Mouse (Mus musculus): ENCODE data around the gene Trpc4ap. TPM values are rescaled to one million over a fixed set of nuclear protein-coding genes. Genes with fewer than 3 reads are reported as not detected.
"Not testable (repeated sequence)": the region's sequence is repeated elsewhere in the genome, so short reads cannot be mapped to it uniquely, and the experiment has no call there.

Trpc4ap gene
- total RNA-seq, 2 experiments from 2014 or later: 147 to 153 TPM

GRCm38 (mm10) chr2:155720585-155720984, 28.4 kb upstream of the Trpc4ap start:
- H3K27ac ChIP-seq: no peak overlapping the region
- H3K4me3 ChIP-seq: no peak overlapping the region
- no peak for TF ChIP-seq CTCF (IDR thresholded peaks at IDR 0.05)
- no peak for DNase-seq (ENCODE audit: extremely low spot score in 1 of 2, low spot score in 2 of 2)
- intact Hi-C loops (cut with DNase I): no loop called here

GRCm38 (mm10) chr2:155717082-155717990, 25.2 kb upstream of the Trpc4ap start:
- TF ChIP-seq CTCF (IDR thresholded peaks at IDR 0.05): no peak
- H3K4me3 ChIP-seq: no peak overlapping the region
- no peak overlapping the region for H3K27ac ChIP-seq
- DNase-seq (ENCODE audit: extremely low spot score in 1 of 2, low spot score in 2 of 2): no peak
- intact Hi-C loops (cut with DNase I): no loop called here

GRCm38 (mm10) chr2:155710557-155710956, 18.4 kb upstream of the Trpc4ap start:
- intact Hi-C loops (cut with DNase I): no loop called here
- no peak for DNase-seq (ENCODE audit: extremely low spot score in 1 of 2, low spot score in 2 of 2)
- Histone ChIP-seq H3K27ac (no peak overlapping the region), H3K4me3 (no peak overlapping the region)
- no peak for TF ChIP-seq CTCF (IDR thresholded peaks at IDR 0.05)

GRCm38 (mm10) chr2:155707251-155707650, 15.1 kb upstream of the Trpc4ap start:
- peak in 1 of 2 experiments; percentile 26 for DNase-seq (ENCODE audit: extremely low spot score in 1 of 2, low spot score in 2 of 2)
- Histone ChIP-seq H3K27ac (no peak overlapping the region), H3K4me3 (no peak overlapping the region)
- TF ChIP-seq CTCF (IDR thresholded peaks at IDR 0.05): no peak
- intact Hi-C loops (cut with DNase I): no loop called here

- no peak for TF ChIP-seq CTCF (IDR thresholded peaks at IDR 0.05)
- Histone ChIP-seq H3K4me3 (no peak overlapping the region), H3K27ac (no peak overlapping the region)
- intact Hi-C loops (cut with DNase I): no loop called here
- no peak for DNase-seq (ENCODE audit: extremely low spot score in 1 of 2, low spot score in 2 of 2)
Measured at GRCm38 (mm10) chr2:155703630-155704029, 11.4 kb upstream of the Trpc4ap start.

GRCm38 (mm10) chr2:155701399-155701919, 9.3 kb upstream of the Trpc4ap start:
- no peak for DNase-seq (ENCODE audit: extremely low spot score in 1 of 2, low spot score in 2 of 2)
- no peak overlapping the region for H3K27ac ChIP-seq
- H3K4me3 ChIP-seq: no peak overlapping the region
- no peak for TF ChIP-seq CTCF (IDR thresholded peaks at IDR 0.05)
- intact Hi-C loops (cut with DNase I): no loop called here

GRCm38 (mm10) chr2:155698443-155698842, 6.3 kb upstream of the Trpc4ap start:
- H3K27ac ChIP-seq; H3K4me3 ChIP-seq; intact Hi-C loops (cut with DNase I); DNase-seq (ENCODE audit: extremely low spot score in 1 of 2, low spot score in 2 of 2): not testable (repeated sequence)

GRCm38 (mm10) chr2:155696851-155697250, 4.7 kb upstream of the Trpc4ap start:
- Histone ChIP-seq H3K27ac (no peak overlapping the region), H3K4me3 (no peak overlapping the region)
- no peak for TF ChIP-seq CTCF (IDR thresholded peaks at IDR 0.05)
- intact Hi-C loops (cut with DNase I): loop anchor here (2.0 kb wide), 2 partner anchors 32 to 68 kb away; partner anchors contain the start of gene Edem2
- DNase-seq (ENCODE audit: extremely low spot score in 1 of 2, low spot score in 2 of 2): no peak

- DNase-seq (ENCODE audit: extremely low spot score in 1 of 2, low spot score in 2 of 2): peak; percentile 73 to 75
- H3K27ac ChIP-seq: no peak overlapping the region
- H3K4me3 ChIP-seq: no peak overlapping the region
- TF ChIP-seq CTCF (IDR thresholded peaks at IDR 0.05): peak; percentile 93
- intact Hi-C loops (cut with DNase I): loop anchor here (2.0 kb wide), 2 partner anchors 33 to 69 kb away; partner anchors contain the start of gene Edem2
Measured at GRCm38 (mm10) chr2:155696091-155696558, 3.9 kb upstream of the Trpc4ap start.

GRCm38 (mm10) chr2:155695316-155695715, 3.1 kb upstream of the Trpc4ap start:
- Histone ChIP-seq H3K4me3 (no peak overlapping the region), H3K27ac (no peak overlapping the region)
- DNase-seq (ENCODE audit: extremely low spot score in 1 of 2, low spot score in 2 of 2): no peak
- no peak for TF ChIP-seq CTCF (IDR thresholded peaks at IDR 0.05)
- intact Hi-C loops (cut with DNase I): no loop called here

- Histone ChIP-seq H3K27ac (no peak overlapping the region), H3K4me3 (no peak overlapping the region)
- no peak for TF ChIP-seq CTCF (IDR thresholded peaks at IDR 0.05)
- DNase-seq (ENCODE audit: extremely low spot score in 1 of 2, low spot score in 2 of 2): no peak
- intact Hi-C loops (cut with DNase I): no loop called here
Measured at GRCm38 (mm10) chr2:155694564-155694963, 2.4 kb upstream of the Trpc4ap start.

GRCm38 (mm10) chr2:155693136-155693535, 952 bp upstream of the Trpc4ap start:
- Histone ChIP-seq H3K4me3 (no peak overlapping the region), H3K27ac (no peak overlapping the region)
- DNase-seq (ENCODE audit: extremely low spot score in 1 of 2, low spot score in 2 of 2): no peak
- TF ChIP-seq CTCF (IDR thresholded peaks at IDR 0.05): no peak
- intact Hi-C loops (cut with DNase I): no loop called here
